Comparison of ENCODE assay signal across 7 mouse cellular contexts in genomic region chr7:44383980-44384715, GRCm38 (mm10). TPM values are rescaled to one million over a fixed set of nuclear protein-coding genes. Genes with fewer than 3 reads are reported as not detected.
DNase-seq lines count a peak whose midpoint lies in the region; ATAC-seq and TF ChIP-seq lines count a peak whose summit lies in the region.

Syt3 (plus strand) TSS chr7:44384102.

- peaks cover 13% of the 10 kb centered on the region for H3K27me3 ChIP-seq in intestine, embryonic 14.5 days (replicated peaks; ENCODE audit: control insufficient read depth, insufficient read depth, low read length)
- peaks cover 73% of the 10 kb centered on the region for H3K27me3 ChIP-seq in megakaryocyte, embryonic 14.5 days (replicated peaks)

- no peaks in the 10 kb centered on the region for H3K36me3 ChIP-seq in intestine, embryonic 14.5 days (ENCODE audit: control insufficient read depth, insufficient read depth, low read length)
- H3K36me3 ChIP-seq in megakaryocyte, embryonic 14.5 days (replicated peaks; ENCODE audit: low read length), result no peaks in the 10 kb centered on the region

- peak within 1 kb of the TSS; percentile 83 for H3K27ac ChIP-seq in cortical plate, adult 2 months (ENCODE audit: insufficient read depth, low read length)
- no peak within 1 kb of the TSS for H3K27ac ChIP-seq in intestine, embryonic 14.5 days (ENCODE audit: low read depth)

- peak within 1 kb of the TSS; percentile 35 for H3K9ac ChIP-seq in intestine, embryonic 14.5 days (ENCODE audit: low read length)

- intact Hi-C loops in left cerebral cortex, postnatal 10 days (cut with DNase I), result no loop called here

- TF ChIP-seq CTCF in cortical plate, adult 2 months (IDR thresholded peaks at IDR 0.05; ENCODE audit: extremely low read depth, insufficient read depth, low read length), result no peak

- peak; percentile 77 for ATAC-seq in intestine, embryonic 14.5 days (replicated peaks; ENCODE audit: low FRiP score, low TSS enrichment, low read depth)

- 0% methylated on average over 30 of the region's 33 CpGs for WGBS in intestine, embryonic 14.5 days

- no peaks in the 10 kb centered on the region for H3K9me3 ChIP-seq in intestine, embryonic 14.5 days (ENCODE audit: control insufficient read depth, low read length)
- peaks cover 14% of the 10 kb centered on the region for H3K9me3 ChIP-seq in megakaryocyte, embryonic 14.5 days

- peak within 1 kb of the TSS; percentile 97 for H3K4me2 ChIP-seq in intestine, embryonic 14.5 days (ENCODE audit: low read length)

- H3K4me3 ChIP-seq in cortical plate, adult 2 months (ENCODE audit: insufficient read depth, low read length), result peak within 1 kb of the TSS; percentile 56
- peak within 1 kb of the TSS; percentile 47 for H3K4me3 ChIP-seq in intestine, embryonic 14.5 days (ENCODE audit: low read depth, low read length)
- peak within 1 kb of the TSS; percentile 88 for H3K4me3 ChIP-seq in megakaryocyte, embryonic 14.5 days (replicated peaks)

- no peak for TF ChIP-seq POLR2A in cortical plate, adult 2 months (IDR thresholded peaks at IDR 0.05; ENCODE audit: extremely low read depth, insufficient read depth, low read length)

- DNase-seq in adrenal gland, adult 18-20 months (ENCODE audit: low spot score in 2 of 2), result peak; percentile 54 to 55
- peak; percentile 45 for DNase-seq in gastrocnemius, postnatal 10 days
- peak; percentile 78 for DNase-seq in intestine, embryonic 14.5 days (ENCODE audit: low spot score)
- peak; percentile 77 to 82 for DNase-seq in left cerebral cortex, postnatal 10 days (ENCODE audit: extremely low spot score in 1 of 2, low spot score in 2 of 2)
- DNase-seq in right cerebral cortex, postnatal 14 days, result peak; percentile 68

- no peaks in the 10 kb centered on the region for H3K4me1 ChIP-seq in cortical plate, adult 2 months (ENCODE audit: control insufficient read depth, insufficient read depth, low read length)
- peaks cover 6% of the 10 kb centered on the region; the same call in 1 of the 2 replicates for H3K4me1 ChIP-seq in intestine, embryonic 14.5 days (replicated peaks; ENCODE audit: control insufficient read depth, insufficient read depth, low read length)
- peaks cover 13% of the 10 kb centered on the region for H3K4me1 ChIP-seq in megakaryocyte, embryonic 14.5 days

RNA-seq across cellular contexts. Expression of gene Syt3, which starts in this region (rescaled TPM):
- 1 to 10 TPM; 4.7 to 6.9 TPM for total RNA-seq in adrenal gland, adult 18-20 months (2021)
- 70.2 and 74.0 TPM in 2 replicates for polyA plus RNA-seq in cortical plate, adult 2 months (2012; rRNA removed)
- total RNA-seq in gastrocnemius, postnatal 10 days (2021), result under 1 TPM; 0.38 to 0.41 TPM
- polyA plus RNA-seq in intestine, embryonic 14.5 days (2014; fragmentation: Nextera tagmentation; extraction: Ambion mirVana), result 1.6 and 1.7 TPM in 2 replicates
- total RNA-seq in left cerebral cortex, postnatal 10 days (2021), result 10 to 100 TPM; 77.1 to 78.3 TPM
- polyA plus RNA-seq in megakaryocyte, embryonic 14.5 days (2012; ENCODE audit: insufficient read depth, low replicate concordance), result not detected in 2 replicates

Comparison
In these comparisons a context has a peak if more than half of its experiments do, and no peak if none do; other contexts are left out.
1. RNA of gene Syt3 (total RNA-seq): 77.1 to 78.3 TPM in left cerebral cortex, postnatal 10 days; 4.7 to 6.9 TPM in adrenal gland, adult 18-20 months and 0.38 to 0.41 TPM in gastrocnemius, postnatal 10 days; every median in the first group is over 4 times any median in the second.
2. RNA of gene Syt3 (polyA plus RNA-seq): 70.2 to 74.0 TPM in cortical plate, adult 2 months; 1.6 to 1.7 TPM in intestine, embryonic 14.5 days and not detected in megakaryocyte, embryonic 14.5 days; every median in the first group is over 10 times any median in the second.
3. Peak in DNase-seq in gastrocnemius, postnatal 10 days; RNA of the gene not detected or under 1 TPM.
4. Peak in every context shown above with its lines, with median percentiles within 50 percentile points of each other: DNase-seq and H3K4me3 ChIP-seq.